Mouse (Mus musculus): ENCODE measurements around the gene Pop7.

Pop7 gene

DNA sequence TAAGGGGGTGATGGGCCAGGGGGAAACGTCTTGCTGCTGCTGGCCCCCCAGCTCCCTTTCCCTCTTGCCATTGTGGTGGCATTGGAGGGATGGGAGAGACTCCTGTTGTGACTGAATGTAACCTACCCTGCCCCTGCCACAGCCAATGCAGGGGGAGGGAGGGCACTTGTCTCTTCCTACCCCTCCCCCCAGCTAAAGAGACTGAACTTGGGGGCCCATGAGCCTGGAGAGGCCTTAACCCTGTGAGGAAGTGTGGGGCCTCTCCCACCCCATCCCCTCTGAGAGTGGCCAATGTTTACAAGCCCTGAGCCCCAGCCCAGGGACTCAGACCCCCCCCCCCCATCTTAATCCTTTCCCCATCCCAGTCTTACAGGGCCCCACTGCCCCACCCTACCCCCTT is 25.1 kb upstream of the Pop7 start:
- DNase-seq = no peak

DNA sequence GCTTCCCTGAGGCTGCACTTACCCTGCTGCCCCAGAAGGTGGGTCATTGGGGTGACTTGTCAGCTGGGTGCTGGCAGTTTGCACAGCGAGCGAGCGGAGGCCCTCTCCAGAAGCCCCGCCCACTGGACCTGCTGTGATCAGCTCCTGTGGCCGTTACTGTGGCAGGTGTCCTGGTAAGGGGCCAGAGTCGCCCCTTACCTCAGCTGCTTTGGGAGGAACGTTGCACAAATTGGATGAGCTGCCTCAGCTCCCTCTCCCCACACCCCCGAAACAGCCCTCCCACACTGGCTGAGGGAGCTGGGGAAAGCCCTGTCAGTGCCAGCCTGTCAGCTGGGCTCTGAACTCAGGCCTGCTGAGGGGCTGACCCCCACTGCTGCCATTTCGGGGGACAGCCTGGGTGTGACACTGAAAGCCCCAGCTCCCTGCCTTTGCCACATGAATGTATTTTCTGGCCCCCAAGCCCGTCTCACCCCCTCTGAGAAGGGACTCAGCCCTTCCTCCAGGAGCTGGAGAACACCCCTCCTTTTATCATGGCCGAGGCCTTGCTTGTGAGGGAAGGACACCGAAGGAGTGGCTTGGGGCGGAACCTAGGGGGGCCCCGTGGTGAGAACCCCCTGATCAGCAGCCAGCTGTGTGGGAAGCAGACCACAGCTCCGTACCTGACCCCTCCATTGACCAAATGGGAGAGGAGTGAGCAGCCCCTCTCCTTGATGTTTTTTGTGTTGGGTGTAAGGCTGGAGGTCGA is 24.0 kb upstream of the Pop7 start:
- peak in 1 of 2 experiments; percentile 44 for DNase-seq

DNA sequence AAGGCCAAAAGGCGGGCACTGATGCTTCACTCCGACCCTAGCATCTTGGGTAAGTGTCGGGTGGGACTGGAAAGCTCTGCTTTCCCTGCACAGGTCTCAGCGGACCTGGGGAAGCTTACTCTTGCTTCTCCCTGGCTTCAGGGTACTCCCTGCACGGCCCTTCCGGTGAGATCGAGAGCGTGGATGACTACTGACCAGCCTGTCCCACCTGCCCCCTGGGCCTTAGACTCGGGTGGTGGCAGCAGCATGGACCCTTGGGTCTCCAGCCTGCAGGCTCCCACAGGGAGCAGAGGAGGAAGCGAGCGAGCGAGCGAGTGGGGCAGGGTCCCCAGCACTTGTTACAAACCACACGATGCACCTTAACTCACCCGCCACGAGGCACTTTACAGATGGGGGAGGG is 23.2 kb upstream of the Pop7 start:
- peak in 1 of 2 experiments; percentile 2 for DNase-seq

DNA sequence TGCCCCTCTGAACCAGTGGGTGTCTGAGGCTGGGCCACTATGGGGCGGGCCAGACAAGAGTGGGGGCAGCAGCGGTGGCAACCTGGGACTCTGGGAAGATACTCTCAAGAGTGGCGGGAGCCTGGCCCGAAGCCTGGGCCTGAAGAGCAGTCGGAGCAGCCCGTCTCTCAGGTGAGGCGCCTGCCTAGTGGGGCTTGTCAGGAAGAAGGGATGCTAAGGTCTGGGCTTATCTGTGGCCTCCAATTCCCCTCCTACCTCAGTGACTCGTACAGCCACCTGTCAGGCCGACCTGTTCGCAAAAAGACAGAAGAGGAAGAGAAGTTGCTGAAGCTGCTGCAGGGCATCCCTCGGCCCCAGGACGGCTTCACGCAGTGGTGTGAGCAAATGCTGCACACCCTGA is 22.4 kb upstream of the Pop7 start:
- peak in 1 of 2 experiments; percentile 1 for DNase-seq

DNA sequence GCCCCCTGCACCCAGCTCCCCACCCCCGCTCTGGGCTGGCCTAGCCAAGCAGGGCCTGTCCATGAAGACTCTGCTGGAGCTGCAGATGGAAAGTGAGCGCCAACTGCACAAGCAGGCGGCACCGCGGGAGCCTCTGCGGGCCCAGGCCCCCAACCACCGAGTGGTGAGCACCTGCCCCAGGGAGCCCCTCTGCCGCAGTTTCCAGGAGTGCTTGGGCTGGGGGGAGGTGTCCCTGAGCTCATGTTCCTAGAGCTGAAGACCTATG is 21.9 kb upstream of the Pop7 start:
- DNase-seq = peak in 1 of 2 experiments; percentile 7

DNA sequence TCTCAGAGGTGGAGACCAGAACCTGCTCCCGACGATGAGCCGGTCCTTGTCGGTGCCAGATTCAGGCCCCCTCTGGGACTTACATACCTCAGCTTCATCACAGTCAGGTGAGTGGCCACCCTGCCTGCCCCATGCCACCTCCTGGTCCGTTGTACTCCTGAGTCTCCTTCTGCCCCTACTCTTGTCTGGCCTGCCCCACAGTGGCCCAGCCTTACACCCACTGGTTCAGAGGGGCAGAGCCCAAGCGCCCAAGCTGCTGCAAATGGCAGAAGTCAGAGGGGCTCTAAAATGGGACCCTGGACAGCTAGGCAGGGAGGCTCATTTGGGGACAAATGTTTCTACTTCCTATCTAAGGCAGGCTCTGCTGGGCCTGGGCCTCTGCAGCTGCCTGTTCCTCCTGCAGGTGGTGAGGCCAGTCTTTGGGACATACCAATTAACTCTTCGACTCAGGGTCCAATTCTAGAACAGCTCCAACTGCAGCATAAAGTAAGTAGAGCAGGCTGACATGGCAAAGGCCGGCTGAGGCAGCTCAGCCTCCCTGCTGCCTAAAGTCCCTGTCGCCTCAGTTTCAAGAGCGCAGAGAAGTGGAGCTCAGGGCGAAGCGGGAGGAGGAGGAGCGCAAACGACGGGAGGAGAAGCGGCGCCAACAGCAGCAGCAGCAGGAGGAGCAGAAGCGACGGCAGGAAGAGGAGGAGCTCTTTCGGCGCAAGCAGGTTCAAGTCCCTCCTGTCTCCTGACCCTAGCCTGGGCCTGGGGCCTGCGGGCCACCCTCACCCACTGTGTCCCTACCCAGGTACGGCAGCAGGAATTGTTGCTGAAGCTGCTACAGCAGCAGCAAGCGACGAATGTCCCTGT is 21.3 kb upstream of the Pop7 start:
- DNase-seq = peak in 1 of 2 experiments; percentile 0

DNA sequence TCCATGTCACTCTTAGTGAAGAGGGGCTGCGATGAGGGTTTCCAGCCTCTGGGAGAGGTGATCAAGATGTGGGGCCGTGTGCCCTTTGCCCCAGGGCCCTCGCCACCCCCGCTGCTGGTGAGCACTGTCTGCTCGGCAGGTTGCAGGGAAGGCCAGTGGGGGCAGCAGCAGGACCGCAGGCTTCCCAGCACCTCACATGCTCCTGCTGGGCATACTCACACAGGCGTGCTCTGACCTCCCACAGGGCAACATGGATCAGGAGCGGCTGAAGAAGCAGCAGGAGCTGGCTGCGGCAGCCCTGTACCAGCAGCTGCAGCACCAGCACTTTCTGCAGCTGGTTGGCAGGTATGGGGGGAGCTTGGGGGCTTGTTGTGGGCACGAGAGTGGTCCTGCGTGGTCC is 20.4 kb upstream of the Pop7 start:
- no peak for DNase-seq

DNA sequence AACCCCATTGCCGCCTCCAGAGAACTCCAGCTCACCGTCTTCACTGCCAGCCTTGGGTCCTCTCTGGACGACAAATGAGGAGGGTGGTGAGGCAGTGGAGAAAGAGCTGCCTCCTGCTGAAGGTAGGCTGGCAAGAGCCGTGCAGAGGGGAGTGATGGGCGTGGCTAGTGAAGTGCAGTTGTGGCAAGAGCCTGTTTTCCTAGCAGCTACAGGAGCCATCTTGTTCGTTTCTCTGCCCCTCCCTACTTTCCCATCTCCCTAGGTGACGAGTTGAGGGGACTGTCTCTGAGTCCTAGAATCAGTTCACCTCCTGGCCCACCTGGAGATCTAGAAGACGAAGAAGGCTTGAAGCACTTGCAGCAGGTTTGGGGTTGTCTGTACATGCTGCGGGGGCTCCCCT is 19.5 kb upstream of the Pop7 start:
- DNase-seq = no peak

DNA sequence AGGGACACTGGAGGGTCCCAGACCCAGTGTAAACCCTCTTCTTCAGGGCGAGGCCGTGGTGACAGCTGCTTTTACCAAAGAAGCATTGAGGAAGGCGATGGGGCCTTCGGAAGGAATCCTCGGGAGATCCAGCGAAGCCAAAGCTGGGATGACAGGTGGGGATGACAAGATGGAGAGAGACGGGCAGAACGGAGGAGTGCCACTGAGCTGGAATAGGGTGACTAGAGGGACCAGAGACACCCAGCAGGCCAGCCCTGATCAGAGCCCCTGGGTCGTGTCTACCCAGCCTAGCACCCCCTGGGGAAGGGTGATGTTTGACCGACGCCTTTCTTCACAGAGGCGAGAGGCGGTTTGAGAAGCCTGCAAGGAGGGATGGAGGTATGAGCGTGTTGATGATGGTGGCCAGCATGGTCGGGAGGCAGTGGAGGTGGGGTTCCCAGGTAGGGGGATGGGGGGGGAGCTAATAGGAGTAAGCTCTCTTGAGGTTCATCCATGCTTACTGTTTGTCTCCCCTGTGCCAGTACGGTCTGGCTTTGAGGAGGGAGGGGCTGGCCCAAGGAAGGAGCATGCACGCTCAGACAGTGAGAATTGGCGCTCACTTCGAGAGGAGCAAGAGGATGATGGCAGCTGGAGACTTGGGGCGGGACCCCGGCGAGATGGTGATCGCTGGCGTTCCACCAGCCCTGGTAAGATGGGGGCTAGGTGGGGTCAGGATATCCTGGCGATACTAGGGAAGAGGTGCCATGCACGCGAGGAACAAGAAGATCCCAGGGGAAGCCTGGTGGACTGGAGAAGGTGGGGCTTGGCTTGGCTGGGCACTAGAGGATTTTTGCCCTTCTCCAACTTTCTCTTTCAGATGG is 17.6 kb upstream of the Pop7 start:
- no peak for DNase-seq

DNA sequence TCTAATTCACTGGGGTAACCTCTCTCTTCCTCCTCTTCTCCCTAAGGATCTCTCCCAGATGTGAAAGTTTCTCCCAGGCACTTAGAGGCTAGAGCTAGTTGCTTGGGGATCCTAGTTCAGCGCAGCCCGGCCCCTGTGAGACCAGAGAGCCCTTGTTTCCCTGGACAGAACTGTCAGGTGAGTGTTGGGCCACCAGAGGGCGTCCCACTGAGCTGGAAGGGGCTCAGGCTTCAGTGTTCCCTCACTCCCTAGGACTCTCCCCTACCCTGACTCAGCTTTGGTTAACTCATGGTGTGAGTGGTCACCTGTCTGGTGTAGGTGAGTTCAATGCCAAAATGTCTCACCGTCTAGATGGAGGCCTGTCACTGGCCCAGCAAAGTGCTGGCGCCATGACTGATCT is 16.1 kb upstream of the Pop7 start, which contains the start of gene Gigyf1:
Gigyf1 (plus strand) TSS at position 113 of the 400 bp plus-strand sequence.
- DNase-seq = no peak

DNA sequence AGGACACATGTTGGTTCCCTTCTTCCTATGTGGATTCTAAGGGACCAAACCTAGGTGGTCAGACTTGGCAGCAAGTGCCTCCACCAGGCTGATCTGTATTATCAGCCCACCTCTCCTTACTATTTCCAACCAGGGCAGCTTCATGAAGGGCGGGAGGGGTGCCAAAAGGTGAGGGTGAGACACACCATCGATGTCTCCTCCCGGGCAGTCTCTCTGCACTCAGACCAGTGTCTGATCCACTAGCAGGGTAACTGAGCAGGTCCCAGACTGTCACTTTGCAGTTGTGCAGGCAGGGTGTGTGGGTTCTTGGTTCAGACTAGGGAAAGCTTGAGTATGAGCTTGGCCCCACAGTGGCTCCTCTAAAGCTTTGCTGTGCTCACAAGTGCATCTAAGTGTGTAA is 12.5 kb upstream of the Pop7 start:
- no peak for DNase-seq

DNA sequence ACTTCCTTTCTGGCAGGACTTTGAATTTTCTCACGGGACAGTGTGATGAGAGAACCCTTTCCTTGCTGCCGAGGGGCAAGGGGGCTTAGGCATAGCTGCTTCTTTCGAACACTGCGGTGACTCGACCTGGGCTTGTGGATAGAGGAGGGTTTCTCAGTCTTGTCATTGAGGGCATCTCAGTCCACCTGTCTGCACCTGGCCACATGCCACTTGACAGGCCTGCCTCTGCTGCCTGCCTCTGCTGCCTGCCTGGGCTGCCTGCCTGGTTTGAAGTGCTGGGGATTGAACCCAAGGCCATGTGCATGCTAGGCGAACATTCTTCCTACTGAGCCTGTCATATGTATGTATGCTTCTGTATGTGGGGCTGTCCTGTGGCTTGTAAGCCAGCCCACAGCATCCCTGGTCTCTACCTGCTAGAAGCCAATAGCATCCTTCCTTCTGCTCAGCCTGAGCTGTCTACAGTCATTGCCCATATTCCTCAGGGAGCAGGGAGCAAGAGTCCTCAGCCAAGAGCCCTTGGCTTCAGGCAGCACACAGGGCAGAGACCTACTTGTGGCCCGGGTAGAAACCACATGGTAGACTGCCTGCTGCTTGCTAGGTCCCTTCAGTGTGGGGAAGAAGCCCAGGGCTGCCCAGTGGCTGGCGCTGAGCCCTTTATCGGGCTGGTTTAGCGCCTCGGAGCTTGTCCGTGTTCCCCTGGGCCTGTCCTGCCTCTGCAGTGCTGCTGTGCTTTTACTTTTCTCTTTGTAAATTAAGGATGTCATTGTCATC is 11.8 kb upstream of the Pop7 start:
- DNase-seq = no peak

DNA sequence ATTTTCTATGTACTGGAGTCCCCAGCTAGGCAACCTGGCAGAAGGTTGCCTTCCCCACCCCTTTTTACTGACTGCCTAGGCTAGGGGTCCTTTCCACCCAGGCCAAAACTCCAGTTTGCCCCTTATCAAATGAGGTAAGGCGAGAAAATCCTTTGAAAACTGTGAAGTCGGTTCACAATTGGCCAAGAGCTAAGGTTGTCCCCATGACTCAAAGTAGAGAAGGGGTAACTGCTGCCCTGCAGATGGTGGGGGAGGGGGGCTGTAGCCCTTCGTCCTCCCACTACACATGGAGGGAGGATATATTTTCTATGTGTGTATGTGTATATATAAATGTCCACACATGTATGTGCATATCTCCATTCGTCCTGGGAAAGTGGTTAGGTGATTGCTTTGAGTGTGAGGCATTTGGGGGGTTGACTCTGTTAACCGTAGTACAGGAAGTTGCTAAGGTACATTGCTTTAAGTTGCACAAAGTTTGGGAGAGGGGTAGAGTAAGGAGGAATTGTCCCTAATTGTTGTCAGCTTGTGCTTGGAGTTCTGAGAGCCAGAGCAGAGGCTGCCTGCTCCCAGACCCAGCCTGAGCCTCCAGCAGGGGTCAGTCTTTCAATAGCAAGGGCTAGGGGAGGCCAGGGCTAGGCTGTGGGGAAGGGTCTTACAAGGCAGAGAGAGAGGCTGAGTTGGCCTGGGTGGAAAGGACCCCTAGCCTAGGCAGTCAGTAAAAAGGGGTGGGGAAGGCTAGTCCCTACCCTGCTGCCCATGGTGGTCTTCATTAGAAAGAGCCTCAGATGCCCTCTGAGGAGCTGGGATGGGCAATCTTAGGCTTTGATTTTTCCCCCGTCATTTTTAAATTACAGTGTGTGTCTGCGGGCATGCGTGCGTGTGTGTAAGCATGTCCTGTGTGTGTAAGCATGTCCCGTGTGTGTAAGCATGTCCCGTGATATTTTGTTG is 10.8 kb upstream of the Pop7 start:
- no peak for DNase-seq

DNA sequence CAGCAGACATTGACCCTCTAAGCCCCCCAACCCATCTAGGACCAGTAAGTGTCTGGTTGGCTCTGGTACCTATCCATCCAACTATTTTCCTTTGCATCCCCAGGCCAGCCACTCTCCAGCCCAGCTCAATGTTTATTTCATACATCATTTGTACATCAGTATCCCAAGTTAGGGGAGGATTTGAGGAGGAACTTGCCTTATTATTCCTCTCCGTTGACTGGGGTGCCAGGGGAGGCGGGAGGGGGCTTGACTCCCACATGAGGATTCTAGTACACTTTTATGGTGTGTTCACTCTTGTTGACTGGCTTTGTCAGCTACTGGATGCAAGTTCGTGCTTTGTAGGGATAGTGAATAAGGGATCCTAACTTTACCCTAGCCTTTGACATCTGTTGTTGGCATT is 9.4 kb upstream of the Pop7 start:
- no peak for DNase-seq

DNA sequence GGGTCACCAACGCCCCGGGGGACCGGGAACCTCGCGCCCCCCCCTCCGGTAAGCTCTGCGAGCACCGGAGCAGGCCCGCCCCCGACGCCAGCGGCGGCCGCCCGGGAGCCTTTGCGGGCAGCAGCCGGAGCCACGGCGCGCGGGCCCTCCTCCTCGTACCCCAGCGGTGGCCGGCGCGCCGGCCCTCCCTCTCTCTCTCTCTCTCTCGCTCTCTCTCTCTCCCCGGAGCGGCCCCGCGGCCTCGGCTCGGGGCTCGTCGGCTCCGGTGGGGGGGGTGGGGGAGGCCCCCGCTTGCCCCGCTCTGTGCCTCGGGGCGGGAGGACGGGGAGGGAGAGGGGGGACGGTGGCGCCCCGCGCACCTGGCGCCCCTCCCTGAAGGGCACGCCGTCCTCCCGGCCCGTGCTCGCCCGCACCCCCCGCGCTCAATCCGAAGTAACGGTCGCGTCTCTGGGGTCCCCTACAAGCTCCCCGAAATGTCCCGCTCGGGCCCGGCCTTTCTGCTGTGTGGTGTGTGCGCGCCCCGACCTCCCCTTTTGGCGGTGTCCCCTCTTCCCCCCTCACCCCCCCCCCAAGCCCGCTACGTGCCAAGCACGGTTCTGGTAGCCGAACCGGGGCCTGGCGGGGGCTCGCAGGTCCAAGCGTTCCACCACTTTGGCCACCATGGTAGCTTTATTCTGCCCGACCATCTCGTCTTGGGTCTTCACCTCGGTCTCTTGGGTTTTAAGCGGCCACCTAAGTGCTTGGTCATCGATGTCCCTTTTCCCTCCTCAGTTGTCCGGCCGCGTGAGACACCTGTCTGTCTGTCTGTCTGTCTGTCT is 8.5 kb upstream of the Pop7 start:
- DNase-seq = peak in 1 of 2 experiments; percentile 5

DNA sequence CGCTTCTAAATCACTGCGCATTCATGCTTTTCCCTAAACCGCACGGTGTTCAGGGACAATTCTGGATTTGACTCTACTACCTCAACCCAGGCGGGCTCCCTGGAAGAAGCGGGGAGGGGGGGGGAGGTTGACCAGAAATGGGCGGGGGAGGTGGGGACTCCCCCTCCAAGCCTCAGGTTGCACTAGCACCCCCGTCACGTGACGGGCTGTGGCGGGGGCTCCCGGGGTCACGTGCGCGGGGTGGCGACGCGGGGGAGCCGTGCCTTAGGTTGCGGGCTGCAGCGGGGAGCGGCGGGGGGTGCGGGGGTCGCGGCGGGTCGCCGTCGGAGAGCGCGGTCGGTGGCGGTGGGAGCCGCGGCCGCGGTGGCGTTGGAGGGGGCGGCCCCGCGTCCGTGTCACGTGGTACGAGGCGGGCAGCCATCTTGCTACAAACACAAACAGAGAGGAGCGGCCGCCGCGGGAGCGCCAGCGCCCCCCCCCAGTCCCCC is 7.7 kb upstream of the Pop7 start:
- peak; percentile 60 to 77 for DNase-seq

DNA sequence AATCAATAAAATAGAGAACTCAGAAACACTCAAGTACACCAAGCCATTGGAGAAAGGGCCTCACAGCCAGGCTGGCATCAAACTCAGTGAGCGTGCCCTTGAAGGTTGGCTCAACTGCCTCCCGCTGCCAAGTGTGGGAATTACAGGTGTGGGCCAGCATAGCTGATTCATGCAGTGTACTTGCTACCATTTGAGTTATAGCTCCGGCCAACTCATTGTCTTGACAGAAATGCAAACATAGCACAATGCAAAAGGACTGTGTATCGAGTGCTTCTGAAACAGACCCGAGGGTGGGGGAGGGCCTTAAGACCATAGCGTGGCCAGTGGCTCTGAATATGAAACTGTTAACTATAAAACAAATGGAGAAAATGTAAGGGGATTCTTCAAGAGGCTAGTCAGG is 1.7 kb upstream of the Pop7 start:
- peak in 1 of 2 experiments; percentile 31 for DNase-seq

DNA sequence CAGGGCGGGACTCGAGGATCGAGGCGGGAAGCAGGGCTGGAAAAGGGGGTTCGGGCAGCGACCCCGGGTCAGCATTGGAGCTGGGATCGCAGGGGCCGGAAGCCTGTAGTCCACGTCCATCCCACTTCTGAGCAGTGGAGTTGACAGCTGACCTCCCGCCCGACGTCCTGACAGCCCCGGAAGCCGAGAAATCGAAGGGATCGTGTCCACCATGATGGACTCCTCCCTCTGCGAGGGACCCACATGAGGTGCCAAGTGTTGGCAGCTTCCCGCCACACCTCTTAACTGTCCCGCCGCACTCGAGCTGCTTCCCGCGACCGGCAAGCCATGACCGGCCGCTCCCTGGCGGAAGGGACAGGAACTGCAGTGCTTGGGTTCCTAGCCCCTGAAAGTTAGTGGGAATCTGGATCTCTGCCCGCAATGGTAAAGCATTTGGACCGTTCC is 371 bp upstream of the Pop7 start:
- peak; percentile 88 to 89 for DNase-seq

DNA sequence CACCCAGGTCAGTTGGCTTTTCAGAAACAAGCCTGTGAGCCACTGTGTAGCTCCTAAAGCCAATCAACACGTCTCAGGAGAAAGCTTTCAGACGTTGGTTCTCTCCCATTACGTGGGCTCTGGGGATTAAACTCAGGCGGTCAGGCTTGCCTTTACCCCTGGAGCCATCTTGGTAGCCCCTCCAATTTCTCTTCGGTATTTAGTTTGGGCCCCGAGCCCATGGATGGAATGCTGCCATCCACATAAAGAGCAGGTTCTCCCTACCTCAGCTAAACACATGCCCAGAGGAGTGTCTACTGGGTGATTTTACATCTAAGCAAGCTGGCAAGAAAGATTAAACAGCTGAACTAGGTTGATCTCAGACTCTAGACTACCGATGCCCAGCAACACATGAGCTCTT is 2.1 kb downstream of the Pop7 start:
- no peak for DNase-seq

DNA sequence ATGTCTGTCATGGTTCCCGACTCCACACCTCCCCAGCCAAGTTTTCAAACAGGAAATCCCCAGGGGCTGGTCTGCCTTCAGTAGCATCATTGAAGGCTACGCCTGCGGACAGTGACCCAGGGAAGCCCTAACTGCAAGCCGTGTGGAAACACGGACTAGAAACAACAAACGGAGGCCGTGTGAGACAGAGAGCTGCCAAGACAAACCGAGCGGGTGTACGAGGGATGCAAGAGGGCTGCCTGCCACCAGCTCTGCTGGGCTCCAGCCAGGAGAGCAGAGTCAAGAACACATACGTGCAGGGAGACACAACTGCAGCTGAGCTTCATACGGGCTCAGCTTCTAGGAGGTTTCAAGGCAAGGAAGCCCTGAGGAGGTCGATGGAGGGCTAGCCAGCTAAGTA is 8.5 kb downstream of the Pop7 start:
- no peak for DNase-seq

Measured in kidney, adult 8-10 months (tissue).